Mouse (Mus musculus) liver, embryonic 14.5 days (tissue): ENCODE data around the gene Vmp1. TPM values are rescaled to one million over a fixed set of nuclear protein-coding genes. Genes with fewer than 3 reads are reported as not detected.

Experiments
- ATAC-seq: fragments of 200-750 bp; cut with Nextera tagmentation; 2 replicates; pipeline ENCODE4 v1.8.0; 2017; ENCODE audit warnings: moderate number of reproducible peaks, mild to moderate bottlenecking, moderate library complexity; ENCODE audit not compliant: insufficient read depth
- DNase-seq, 3 experiments: peaks; one replicate each; pipeline ENCODE4 v3.0.0-alpha.2; 2012 to 2013; ENCODE audit warnings: low read depth in 3 of 3, low spot score in 3 of 3
- H3K27ac ChIP-seq: fragments of 300-500 bp; sonication (generic); 2 replicates; pipeline ENCODE4 v1.5.1; 2014; ENCODE audit warnings: moderate library complexity, mild to moderate bottlenecking, control low read depth, inconsistent platforms
- H3K27me3 ChIP-seq: fragments of 300-500 bp; sonication (generic); 2 replicates; pipeline ENCODE4 v1.6.1; 2014; ENCODE audit warnings: mild to moderate bottlenecking, low read length, moderate library complexity; ENCODE audit not compliant: control insufficient read depth, insufficient read depth
- H3K36me3 ChIP-seq: fragments of 300-500 bp; sonication (generic); replicated peaks from 2 replicates; pipeline ENCODE4 v1.6.1; 2014; ENCODE audit warnings: low read depth; ENCODE audit not compliant: control insufficient read depth, insufficient read depth
- H3K4me1 ChIP-seq, 2 experiments: fragments of 200-500 bp in 1 of 2; fragments of 300-500 bp in 1 of 2; sonication (generic) in 1 of 2; replicated peaks; 2 replicates each; pipeline ENCODE4 v1.6.1; 2012 to 2014; ENCODE audit warnings: antibody characterized with exemption in 1 of 2, inconsistent platforms in 1 of 2, low read length in 1 of 2; ENCODE audit not compliant: control insufficient read depth in 2 of 2, insufficient read depth in 2 of 2
- H3K4me2 ChIP-seq: fragments of 300-500 bp; sonication (generic); 2 replicates; pipeline ENCODE4 v1.6.1; 2014; ENCODE audit warnings: low read depth, mild to moderate bottlenecking, control low read depth, moderate library complexity
- H3K4me3 ChIP-seq, 2 experiments: fragments of 200-500 bp in 1 of 2; fragments of 300-500 bp in 1 of 2; sonication (generic) in 1 of 2; 2 replicates each; pipeline ENCODE4 v1.5.1; 2012 to 2014; ENCODE audit warnings: low read depth in 2 of 2, low read length in 2 of 2, mild to moderate bottlenecking in 2 of 2, control low read depth in 1 of 2, inconsistent platforms in 1 of 2, moderate library complexity in 1 of 2; ENCODE audit not compliant: insufficient read depth in 1 of 2
- H3K9ac ChIP-seq: fragments of 300-500 bp; sonication (generic); replicated peaks from 2 replicates; pipeline ENCODE4 v1.6.1; 2014; ENCODE audit warnings: mild to moderate bottlenecking, control low read depth, moderate library complexity
- H3K9me3 ChIP-seq: fragments of 300-500 bp; sonication (generic); 2 replicates; pipeline ENCODE4 v1.6.1; 2016; ENCODE audit warnings: low read length, mixed read lengths; ENCODE audit not compliant: control insufficient read depth
- CTCF ChIP-seq: IDR thresholded peaks from 2 replicates; pipeline ENCODE4 v1.5.1; 2016; ENCODE audit warnings: antibody characterized with exemption, low read depth, control low read depth
- EP300 ChIP-seq: IDR thresholded peaks from 2 replicates; pipeline ENCODE4 v1.6.1; 2016; ENCODE audit warnings: antibody characterized with exemption, low read depth
- WGBS: fragments of 180-500 bp; shearing (Covaris S2); extraction: QIAGEN DNeasy Blood & Tissue Kit; methylation state at CpG from one replicate; pipeline ENCODE4 v1.1.7; 2014; ENCODE audit not compliant: insufficient replicate concordance; 5-methylcytosine and 5-hydroxymethylcytosine counted together
- polyA plus RNA-seq, 2 experiments: library from polyadenylated mRNA; depleted of rRNA in 1 of 2; stranded (reverse) in 1 of 2; unstranded in 1 of 2; fragments of >200 nt; fragmentation: Nextera tagmentation in 1 of 2; extraction: Ambion mirVana in 1 of 2; gene quantifications; 2 replicates each; pipeline versions ENCODE4 v1.2.1 to v1.2.3; 2012 to 2014

Vmp1 gene
- polyA plus RNA-seq, 2 experiments = 33.1 to 94.2 TPM

- Histone ChIP-seq H3K4me3 (no peak overlapping the region), H3K9me3 (no peaks in the 10 kb centered on the region), H3K4me2 (peak overlapping the region; percentile 21), H3K4me1 (peaks cover 31 to 65% of the 10 kb centered on the region in 2 experiments), H3K36me3 (peaks cover 4% of the 10 kb centered on the region; the same call in 1 of the 2 replicates), H3K27ac (peak overlapping the region; percentile 32; the same call in 1 of the 2 replicates), H3K9ac (no peak overlapping the region), H3K27me3 (no peaks in the 10 kb centered on the region)
- TF ChIP-seq EP300 (peak; percentile 43), CTCF (no peak)
- DNase-seq (no peak), ATAC-seq (no peak)
- 45% methylated on average over 14 of the region's 14 CpGs for WGBS
Observed at GRCm38 (mm10) chr11:86583990-86584897, 99.4 kb downstream of the Vmp1 start.

- 68% methylated on average over 3 of the region's 3 CpGs for WGBS
- no peaks in the 10 kb centered on the region for H3K27me3 ChIP-seq
- H3K4me3 ChIP-seq = no peak overlapping the region
- H3K27ac ChIP-seq = no peak overlapping the region
- TF ChIP-seq CTCF = no peak
- no peak for TF ChIP-seq EP300
- no peaks in the 10 kb centered on the region for H3K9me3 ChIP-seq
- DNase-seq (no peak), ATAC-seq (no peak)
- H3K9ac ChIP-seq = no peak overlapping the region
- peaks cover 4% of the 10 kb centered on the region; the same call in 1 of the 2 replicates for H3K36me3 ChIP-seq
- H3K4me2 ChIP-seq = peak overlapping the region; percentile 12; the same call in 1 of the 2 replicates
- H3K4me1 ChIP-seq = peaks cover 33 to 70% of the 10 kb centered on the region in 2 experiments
Observed at GRCm38 (mm10) chr11:86583313-86583825, 100.3 kb downstream of the Vmp1 start.

- Histone ChIP-seq H3K9me3 (no peaks in the 10 kb centered on the region), H3K27me3 (no peaks in the 10 kb centered on the region), H3K4me2 (no peak overlapping the region), H3K4me3 (no peak overlapping the region), H3K36me3 (peaks cover 4% of the 10 kb centered on the region; the same call in 1 of the 2 replicates), H3K27ac (no peak overlapping the region), H3K9ac (no peak overlapping the region), H3K4me1 (peaks cover 32 to 68% of the 10 kb centered on the region in 2 experiments)
- ATAC-seq (no peak), DNase-seq (no peak)
- no peak for TF ChIP-seq EP300
- no peak for TF ChIP-seq CTCF
- WGBS = 69% methylated on average over 7 of the region's 7 CpGs
Observed at GRCm38 (mm10) chr11:86582543-86583260, 100.9 kb downstream of the Vmp1 start.

- H3K4me3 ChIP-seq = peak overlapping the region in 1 of 2 experiments; percentile 54; a peak in 2 of 4 replicates
Observed at GRCm38 (mm10) chr11:86581943-86582542, 101.6 kb downstream of the Vmp1 start.

More at GRCm38 (mm10) chr11:86581943-86582542, 101.6 kb downstream of the Vmp1 start:
- H3K27me3 ChIP-seq = no peaks in the 10 kb centered on the region
- peak overlapping the region; percentile 63 for H3K27ac ChIP-seq
- DNase-seq (no peak), ATAC-seq (no peak)
- H3K9me3 ChIP-seq = no peaks in the 10 kb centered on the region
- peak overlapping the region; percentile 71 for H3K9ac ChIP-seq
- H3K4me1 ChIP-seq = peaks cover 29 to 67% of the 10 kb centered on the region in 2 experiments
- H3K4me2 ChIP-seq = peak overlapping the region; percentile 75
- TF ChIP-seq EP300 (no peak), CTCF (no peak)
- H3K36me3 ChIP-seq = peaks cover 4% of the 10 kb centered on the region; the same call in 1 of the 2 replicates
- WGBS = 65% methylated on average over 12 of the region's 12 CpGs
